Mouse (Mus musculus): ENCODE results near the gene Rab15. TPM values are rescaled to one million over a fixed set of nuclear protein-coding genes. Genes with fewer than 3 reads are reported as not detected.
"Not testable (repeated sequence)": the region's sequence is repeated elsewhere in the genome, so short reads cannot be mapped to it uniquely, and the experiment has no call there.

Rab15 gene
- polyA plus RNA-seq, 1 experiment = 0.89 TPM

DNA sequence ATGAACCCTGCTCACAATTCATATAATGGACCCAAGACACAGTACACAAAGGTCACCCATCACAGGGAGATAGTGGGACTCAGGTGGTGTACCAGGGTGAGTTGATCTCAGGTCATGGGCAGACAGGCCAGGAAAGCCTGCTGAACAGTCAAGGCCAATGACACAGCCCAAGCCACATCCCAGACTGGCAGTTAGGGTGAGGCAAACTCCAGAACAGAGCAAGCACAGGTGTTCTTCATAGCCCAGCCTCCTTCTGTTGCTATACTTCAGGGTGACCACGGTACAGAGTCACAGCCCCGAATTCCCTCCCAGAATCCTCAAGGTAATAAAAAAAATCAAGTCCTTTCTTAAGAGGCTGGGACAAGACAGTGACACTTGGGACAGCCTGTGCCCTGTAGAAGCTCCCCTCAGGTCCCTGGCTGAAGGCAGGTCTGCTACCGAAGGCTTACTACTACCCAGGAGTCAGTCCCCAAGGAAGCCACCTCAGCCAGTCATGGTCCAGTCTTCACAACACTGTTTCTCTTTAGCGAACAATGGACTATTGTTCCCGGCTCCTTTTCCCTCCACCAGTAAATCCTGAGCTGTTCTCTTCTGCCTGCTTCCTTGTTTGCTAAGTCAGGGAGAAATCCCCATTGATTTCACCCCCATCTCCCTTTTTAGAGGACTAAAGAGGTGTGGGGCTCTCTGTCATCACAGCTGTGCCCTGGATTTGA, 24.5 kb downstream of the Rab15 start:
- no peaks in the 10 kb centered on the region for H3K27me3 ChIP-seq (ENCODE audit: control insufficient read depth, insufficient read depth, low read length)
- H3K4me1 ChIP-seq (ENCODE audit: control insufficient read depth, insufficient read depth, insufficient read length) = no peaks in the 10 kb centered on the region
- no peak overlapping the region for H3K4me3 ChIP-seq (ENCODE audit: extremely low read depth, insufficient read depth, insufficient read length)
- H3K36me3 ChIP-seq (ENCODE audit: control insufficient read depth, insufficient read depth, low read length) = no peaks in the 10 kb centered on the region
- TF ChIP-seq CTCF (IDR thresholded peaks at IDR 0.05; ENCODE audit: extremely low read depth, insufficient read depth, insufficient read length, insufficient replicate concordance) = no peak
- TF ChIP-seq POLR2A (IDR thresholded peaks at IDR 0.05; ENCODE audit: low read depth, low read length) = no peak
- no peak for DNase-seq (ENCODE audit: low read depth in 1 of 2, low spot score in 2 of 2)
- no peak overlapping the region for H3K27ac ChIP-seq (ENCODE audit: insufficient read depth, low read length)
- WGBS = 83% methylated on average over 5 of the region's 5 CpGs

DNA sequence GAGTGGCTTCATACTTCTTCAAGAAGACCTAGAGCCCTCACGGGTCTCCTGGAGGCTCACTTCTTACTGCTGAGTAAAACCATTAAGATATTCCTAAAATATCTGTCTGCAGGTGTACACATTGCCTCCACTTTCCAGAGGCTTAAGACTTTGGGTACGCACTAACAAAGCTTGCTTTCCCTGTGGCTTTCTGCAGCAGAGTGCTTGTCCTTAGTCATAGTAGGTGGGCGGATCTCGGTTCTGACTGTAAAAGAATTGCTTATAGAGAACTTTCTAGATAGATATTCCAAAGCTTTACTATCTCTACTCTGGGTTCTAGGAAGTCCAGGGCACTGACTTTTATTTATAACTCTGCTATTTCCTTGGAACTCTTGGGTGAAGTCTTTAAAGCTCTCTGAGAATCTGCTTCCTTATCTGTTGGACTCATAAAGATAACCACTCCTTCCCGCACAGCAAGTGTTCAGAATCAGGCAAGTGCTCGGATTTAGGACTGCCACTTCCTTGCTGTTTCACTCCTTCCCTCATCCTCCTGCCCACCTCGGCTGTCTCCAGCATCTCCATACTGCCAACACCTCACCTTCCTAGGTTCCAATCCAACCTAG, 25.7 kb downstream of the Rab15 start:
- WGBS = 82% methylated on average over 7 of the region's 7 CpGs
- Histone ChIP-seq H3K4me3 (ENCODE audit: extremely low read depth, insufficient read depth, insufficient read length) (no peak overlapping the region), H3K27ac (ENCODE audit: insufficient read depth, low read length) (no peak overlapping the region), H3K27me3 (ENCODE audit: control insufficient read depth, insufficient read depth, low read length) (no peaks in the 10 kb centered on the region), H3K36me3 (ENCODE audit: control insufficient read depth, insufficient read depth, low read length) (no peaks in the 10 kb centered on the region), H3K4me1 (ENCODE audit: control insufficient read depth, insufficient read depth, insufficient read length) (no peaks in the 10 kb centered on the region)
- TF ChIP-seq POLR2A (IDR thresholded peaks at IDR 0.05; ENCODE audit: low read depth, low read length) (no peak), CTCF (IDR thresholded peaks at IDR 0.05; ENCODE audit: extremely low read depth, insufficient read depth, insufficient read length, insufficient replicate concordance) (no peak)
- no peak for DNase-seq (ENCODE audit: low read depth in 1 of 2, low spot score in 2 of 2)

- DNase-seq (ENCODE audit: low read depth in 1 of 2, low spot score in 2 of 2) = no peak
- Histone ChIP-seq H3K36me3 (ENCODE audit: control insufficient read depth, insufficient read depth, low read length) (no peaks in the 10 kb centered on the region), H3K4me3 (ENCODE audit: extremely low read depth, insufficient read depth, insufficient read length) (no peak within 1 kb of the TSS), H3K27ac (ENCODE audit: insufficient read depth, low read length) (no peak within 1 kb of the TSS), H3K27me3 (ENCODE audit: control insufficient read depth, insufficient read depth, low read length) (no peaks in the 10 kb centered on the region), H3K4me1 (ENCODE audit: control insufficient read depth, insufficient read depth, insufficient read length) (no peaks in the 10 kb centered on the region)
- WGBS = 84% methylated on average over 5 of the region's 5 CpGs
- TF ChIP-seq POLR2A (IDR thresholded peaks at IDR 0.05; ENCODE audit: low read depth, low read length) = no peak
- TF ChIP-seq CTCF (IDR thresholded peaks at IDR 0.05; ENCODE audit: extremely low read depth, insufficient read depth, insufficient read length, insufficient replicate concordance) = no peak
Measured at GRCm38 (mm10) chr12:76795350-76795749, 27.4 kb downstream of the Rab15 start, which contains the start of gene Gpx2. TSS of gene Gpx2 (minus strand) at chr12:76795554.

GRCm38 (mm10) chr12:76792540-76792939, 30.2 kb downstream of the Rab15 start:
- not testable (repeated sequence) for H3K27ac ChIP-seq (ENCODE audit: insufficient read depth, low read length); DNase-seq (ENCODE audit: low read depth in 1 of 2, low spot score in 2 of 2); H3K4me1 ChIP-seq (ENCODE audit: control insufficient read depth, insufficient read depth, insufficient read length); H3K4me3 ChIP-seq (ENCODE audit: extremely low read depth, insufficient read depth, insufficient read length); H3K36me3 ChIP-seq (ENCODE audit: control insufficient read depth, insufficient read depth, low read length); H3K27me3 ChIP-seq (ENCODE audit: control insufficient read depth, insufficient read depth, low read length)
- 59% methylated on average over 14 of the region's 14 CpGs for WGBS

DNA sequence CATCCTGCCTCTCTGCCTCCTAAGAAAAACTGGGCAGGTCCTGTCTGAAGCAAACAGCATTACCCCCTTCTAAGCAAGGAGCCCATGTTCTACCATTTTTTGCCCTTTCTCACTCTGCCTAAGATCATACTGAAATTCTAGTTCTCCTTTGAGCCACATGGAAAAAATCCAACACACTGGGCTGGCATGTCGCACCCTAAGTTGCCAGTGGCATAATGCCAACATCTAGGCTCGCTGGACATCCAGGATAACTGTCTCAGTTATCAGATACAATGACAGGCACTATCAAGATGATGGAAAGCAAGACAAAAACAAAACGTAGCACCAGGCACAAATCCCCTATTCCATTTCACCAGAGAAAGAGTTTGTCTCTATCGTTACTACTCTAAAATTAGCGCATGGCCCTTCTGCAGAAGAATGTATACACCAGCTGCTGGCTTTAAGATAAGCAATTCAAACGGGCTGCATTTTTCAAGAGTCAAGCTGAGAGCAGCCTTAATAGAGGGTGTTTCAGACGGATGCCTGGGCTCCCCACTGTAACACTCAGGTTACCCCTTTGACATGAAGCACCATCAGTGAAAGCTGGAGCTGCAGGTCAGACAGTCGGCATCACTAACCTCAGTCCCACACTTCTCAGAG, 32.1 kb downstream of the Rab15 start:
- TF ChIP-seq POLR2A (IDR thresholded peaks at IDR 0.05; ENCODE audit: low read depth, low read length) (no peak), CTCF (IDR thresholded peaks at IDR 0.05; ENCODE audit: extremely low read depth, insufficient read depth, insufficient read length, insufficient replicate concordance) (no peak)
- no peak for DNase-seq (ENCODE audit: low read depth in 1 of 2, low spot score in 2 of 2)

GRCm38 (mm10) chr12:76784056-76784619, 38.6 kb downstream of the Rab15 start:
- no peak for DNase-seq (ENCODE audit: low read depth in 1 of 2, low spot score in 2 of 2)
- H3K36me3 ChIP-seq (ENCODE audit: control insufficient read depth, insufficient read depth, low read length) = peaks cover 11% of the 10 kb centered on the region
- H3K27me3 ChIP-seq (ENCODE audit: control insufficient read depth, insufficient read depth, low read length) = no peaks in the 10 kb centered on the region
- TF ChIP-seq POLR2A (IDR thresholded peaks at IDR 0.05; ENCODE audit: low read depth, low read length) = no peak
- TF ChIP-seq CTCF (IDR thresholded peaks at IDR 0.05; ENCODE audit: extremely low read depth, insufficient read depth, insufficient read length, insufficient replicate concordance) = no peak
- 89% methylated on average over 10 of the region's 10 CpGs for WGBS
- no peaks in the 10 kb centered on the region for H3K4me1 ChIP-seq (ENCODE audit: control insufficient read depth, insufficient read depth, insufficient read length)
- no peak overlapping the region for H3K27ac ChIP-seq (ENCODE audit: insufficient read depth, low read length)
- no peak overlapping the region for H3K4me3 ChIP-seq (ENCODE audit: extremely low read depth, insufficient read depth, insufficient read length)

More for the DNA sequence above, 32.1 kb downstream of the Rab15 start:
- no peaks in the 10 kb centered on the region for H3K36me3 ChIP-seq (ENCODE audit: control insufficient read depth, insufficient read depth, low read length)
- 64% methylated on average over 8 of the region's 8 CpGs for WGBS
- no peaks in the 10 kb centered on the region for H3K27me3 ChIP-seq (ENCODE audit: control insufficient read depth, insufficient read depth, low read length)
- no peaks in the 10 kb centered on the region for H3K4me1 ChIP-seq (ENCODE audit: control insufficient read depth, insufficient read depth, insufficient read length)
- no peak overlapping the region for H3K4me3 ChIP-seq (ENCODE audit: extremely low read depth, insufficient read depth, insufficient read length)
- no peak overlapping the region for H3K27ac ChIP-seq (ENCODE audit: insufficient read depth, low read length)
